8 mouse cellular contexts compared by ENCODE assay signal in the genomic region with DNA sequence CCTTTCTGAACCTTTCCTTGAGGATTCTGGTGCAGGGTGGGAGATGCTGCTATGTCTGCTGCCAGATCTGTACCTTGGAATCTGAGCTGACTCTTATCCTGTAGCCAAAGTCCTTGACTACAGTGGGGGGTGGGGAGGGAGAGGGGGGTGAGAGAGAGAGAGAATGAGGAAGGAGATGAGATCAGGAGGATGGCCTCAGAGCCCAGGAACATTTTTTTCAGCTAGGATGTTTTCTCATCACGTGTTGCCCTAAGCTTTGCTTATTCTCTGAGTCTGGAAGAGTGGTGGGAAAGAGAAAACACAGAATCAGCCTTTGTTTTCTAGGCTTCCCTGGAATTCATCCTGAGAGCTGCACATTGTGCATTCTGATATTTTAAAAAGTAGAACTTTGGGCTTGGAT. TPM values are rescaled to one million over a fixed set of nuclear protein-coding genes. Genes with fewer than 3 reads are reported as not detected.
DNase-seq lines count a peak whose midpoint lies in the region; ATAC-seq lines count a peak whose summit lies in the region.

No protein-coding gene starts in this region.

- peak overlapping the region; percentile 90 for H3K4me3 ChIP-seq in heart, embryonic 16.5 days (ENCODE audit: low read length)
- H3K4me3 ChIP-seq in embryonic facial prominence, embryonic 10.5 days: peak overlapping the region; percentile 92
- H3K4me3 ChIP-seq in midbrain, embryonic 14.5 days (replicated peaks; ENCODE audit: low read depth, low read length): peak overlapping the region; percentile 81

- peak overlapping the region; percentile 70 for H3K4me2 ChIP-seq in heart, embryonic 16.5 days (ENCODE audit: low read depth, low read length)
- H3K4me2 ChIP-seq in midbrain, embryonic 14.5 days (ENCODE audit: low read length): peak overlapping the region; percentile 88

- DNase-seq in heart, postnatal 10 days: no peak
- DNase-seq in embryonic facial prominence, embryonic 10.5 days (ENCODE audit: low spot score): no peak
- peak; percentile 45 for DNase-seq in kidney, adult 9 months
- peak; percentile 7 for DNase-seq in midbrain, embryonic 14.5 days
- DNase-seq in gastrocnemius, adult 8-10 months (ENCODE audit: low spot score in 2 of 2): no peak
- DNase-seq in right cerebral cortex, adult 2 months (ENCODE audit: low spot score in 2 of 2): no peak

- no peak overlapping the region; the same call in none of the 2 replicates for H3K27ac ChIP-seq in heart, embryonic 16.5 days (ENCODE audit: low read length)
- no peak overlapping the region; the same call in 1 of the 2 replicates for H3K27ac ChIP-seq in embryonic facial prominence, embryonic 10.5 days (replicated peaks)
- no peak overlapping the region for H3K27ac ChIP-seq in midbrain, embryonic 14.5 days (replicated peaks; ENCODE audit: low read depth, low read length)

- intact Hi-C loops in heart, postnatal 10 days (cut with DNase I): no loop called here

- H3K9ac ChIP-seq in heart, embryonic 16.5 days (ENCODE audit: low read length): peak overlapping the region; percentile 93
- peak overlapping the region; percentile 80; the same call in 1 of the 2 replicates for H3K9ac ChIP-seq in midbrain, embryonic 14.5 days (replicated peaks; ENCODE audit: low read length)

- ATAC-seq in heart, embryonic 16.5 days (replicated peaks; ENCODE audit: extremely low read depth, insufficient read depth, low FRiP score): no peak
- ATAC-seq in midbrain, embryonic 14.5 days (ENCODE audit: low FRiP score, low TSS enrichment): no peak
- ATAC-seq in frontal cortex, adult (ENCODE audit: low TSS enrichment): no peak

- peaks cover 47% of the 10 kb centered on the region for H3K4me1 ChIP-seq in heart, embryonic 16.5 days (ENCODE audit: control insufficient read depth, insufficient read depth, low read length)
- peaks cover 35% of the 10 kb centered on the region for H3K4me1 ChIP-seq in embryonic facial prominence, embryonic 10.5 days
- peaks cover 40% of the 10 kb centered on the region for H3K4me1 ChIP-seq in midbrain, embryonic 14.5 days (ENCODE audit: control insufficient read depth, insufficient read depth, low read length)

- H3K27me3 ChIP-seq in heart, embryonic 16.5 days (ENCODE audit: control insufficient read depth, insufficient read depth, low read length): no peaks in the 10 kb centered on the region
- H3K27me3 ChIP-seq in embryonic facial prominence, embryonic 10.5 days (replicated peaks; ENCODE audit: low read depth, poor library complexity, severe bottlenecking): no peaks in the 10 kb centered on the region
- no peaks in the 10 kb centered on the region for H3K27me3 ChIP-seq in midbrain, embryonic 14.5 days (ENCODE audit: control insufficient read depth, insufficient read depth, low read length)

- H3K9me3 ChIP-seq in heart, embryonic 16.5 days (replicated peaks; ENCODE audit: control insufficient read depth, low read length): no peaks in the 10 kb centered on the region
- no peaks in the 10 kb centered on the region for H3K9me3 ChIP-seq in embryonic facial prominence, embryonic 10.5 days
- H3K9me3 ChIP-seq in midbrain, embryonic 14.5 days (ENCODE audit: control insufficient read depth, low read length): no peaks in the 10 kb centered on the region

- WGBS in heart, embryonic 16.5 days: 3% methylated on average over 1 of the region's 1 CpGs
- 20% methylated on average over 1 of the region's 1 CpGs for WGBS in embryonic facial prominence, embryonic 10.5 days
- 15% methylated on average over 1 of the region's 1 CpGs for WGBS in midbrain, embryonic 14.5 days

- H3K36me3 ChIP-seq in heart, embryonic 16.5 days (ENCODE audit: control insufficient read depth, insufficient read depth): peaks cover 2% of the 10 kb centered on the region; the same call in 1 of the 2 replicates
- peaks cover 32% of the 10 kb centered on the region for H3K36me3 ChIP-seq in embryonic facial prominence, embryonic 10.5 days (replicated peaks)
- 0 out of 2 replicates have a peak, but pooled peaks cover 3% of the 10 kb centered on the region for H3K36me3 ChIP-seq in midbrain, embryonic 14.5 days (ENCODE audit: control insufficient read depth, insufficient read depth, low read length)

RNA-seq across cellular contexts. Expression of gene Aak1, which starts 2.2 kb away (rescaled TPM):
- polyA plus RNA-seq in heart, embryonic 16.5 days (2015; fragmentation: Nextera tagmentation; extraction: Ambion mirVana): 17.8 and 21.8 TPM in 2 replicates
- 100 to 1,000 TPM in 1 of 2 experiments, 10 to 100 TPM in 1; 95.7 to 103 TPM for total RNA-seq in heart, postnatal 10 days (2021)
- 11.3 and 13.3 TPM in 2 replicates for polyA plus RNA-seq in embryonic facial prominence, embryonic 10.5 days (2016; fragmentation: Nextera tagmentation; extraction: Ambion mirVana)
- 41.9 and 43.9 TPM in 2 replicates for polyA plus RNA-seq in midbrain, embryonic 14.5 days (2014; fragmentation: Nextera tagmentation; extraction: Ambion mirVana)
- 10 to 100 TPM; 33.1 to 53.8 (median 37.8) TPM for total RNA-seq in gastrocnemius, adult 8-10 months (2022)

RNA-seq across cellular contexts. Expression of gene Anxa4, which starts 58.2 kb away (rescaled TPM):
- polyA plus RNA-seq in heart, embryonic 16.5 days (2015; fragmentation: Nextera tagmentation; extraction: Ambion mirVana): 32.7 and 35.0 TPM in 2 replicates
- total RNA-seq in heart, postnatal 10 days (2021): 10 to 100 TPM; 38.5 to 39.6 TPM
- 6.8 and 7.0 TPM in 2 replicates for polyA plus RNA-seq in embryonic facial prominence, embryonic 10.5 days (2016; fragmentation: Nextera tagmentation; extraction: Ambion mirVana)
- 2.8 and 5.6 TPM in 2 replicates for polyA plus RNA-seq in midbrain, embryonic 14.5 days (2014; fragmentation: Nextera tagmentation; extraction: Ambion mirVana)
- 10 to 100 TPM; 14.2 to 26.6 (median 21.2) TPM for total RNA-seq in gastrocnemius, adult 8-10 months (2022)

Comparison
In these comparisons a context has a peak if more than half of its experiments do, and no peak if none do; other contexts are left out.
1. DNase-seq: peak in kidney, adult 9 months (single experiment) and midbrain, embryonic 14.5 days (single experiment); none in heart, postnatal 10 days (0 of 2), embryonic facial prominence, embryonic 10.5 days (single experiment), gastrocnemius, adult 8-10 months (0 of 2) and right cerebral cortex, adult 2 months (0 of 2).
2. Peak in every context shown above with its lines, with median percentiles within 50 percentile points of each other: H3K4me3 ChIP-seq.